Mouse (Mus musculus): ENCODE measurements around the gene Ankrd49.

Ankrd49 gene

GRCm38 (mm10) chr9:14784039-14785002 is at the start of gene Ankrd49, which contains the start of gene Mre11a:
TSS of gene Ankrd49 (minus strand) at chr9:14784856.
TSS of gene Mre11a (plus strand) at chr9:14784654.
- DNase-seq (ENCODE audit: extremely low read depth, low read depth), result peak; percentile 99

GRCm38 (mm10) chr9:14832046-14832445 is 47.4 kb upstream of the Ankrd49 start:
- no peak for DNase-seq (ENCODE audit: extremely low read depth, low read depth)

- DNase-seq (ENCODE audit: extremely low read depth, low read depth), result no peak
Observed at GRCm38 (mm10) chr9:14827875-14828274, 43.2 kb upstream of the Ankrd49 start.

- DNase-seq (ENCODE audit: extremely low read depth, low read depth), result no peak
Observed at GRCm38 (mm10) chr9:14824840-14825239, 40.2 kb upstream of the Ankrd49 start.

GRCm38 (mm10) chr9:14821396-14821795 is 36.7 kb upstream of the Ankrd49 start:
- no peak for DNase-seq (ENCODE audit: extremely low read depth, low read depth)

GRCm38 (mm10) chr9:14810111-14810510 is 25.5 kb upstream of the Ankrd49 start:
- no peak for DNase-seq (ENCODE audit: extremely low read depth, low read depth)

- no peak for DNase-seq (ENCODE audit: extremely low read depth, low read depth)
Observed at GRCm38 (mm10) chr9:14806786-14807185, 22.1 kb upstream of the Ankrd49 start.

GRCm38 (mm10) chr9:14805714-14806113 is 21.1 kb upstream of the Ankrd49 start:
- DNase-seq (ENCODE audit: extremely low read depth, low read depth), result no peak

- no peak for DNase-seq (ENCODE audit: extremely low read depth, low read depth)
Observed at GRCm38 (mm10) chr9:14787356-14787755, 2.7 kb upstream of the Ankrd49 start.

GRCm38 (mm10) chr9:14778341-14778740 is 6.3 kb downstream of the Ankrd49 start:
- DNase-seq (ENCODE audit: extremely low read depth, low read depth), result no peak

- no peak for DNase-seq (ENCODE audit: extremely low read depth, low read depth)
Observed at GRCm38 (mm10) chr9:14773813-14774212, 10.8 kb downstream of the Ankrd49 start.

GRCm38 (mm10) chr9:14772074-14772473 is 12.6 kb downstream of the Ankrd49 start:
- no peak for DNase-seq (ENCODE audit: extremely low read depth, low read depth)

GRCm38 (mm10) chr9:14770803-14771471 is 13.7 kb downstream of the Ankrd49 start, which contains the start of gene 1700012B09Rik:
TSS of gene 1700012B09Rik (minus strand) at chr9:14771030.
- no peak for DNase-seq (ENCODE audit: extremely low read depth, low read depth)

- DNase-seq (ENCODE audit: extremely low read depth, low read depth), result no peak
Observed at GRCm38 (mm10) chr9:14769811-14770210, 14.8 kb downstream of the Ankrd49 start.

GRCm38 (mm10) chr9:14764765-14765164 is 19.9 kb downstream of the Ankrd49 start:
- DNase-seq (ENCODE audit: extremely low read depth, low read depth), result no peak

- DNase-seq (ENCODE audit: extremely low read depth, low read depth), result no peak
Observed at GRCm38 (mm10) chr9:14759261-14759660, 25.4 kb downstream of the Ankrd49 start.

- DNase-seq (ENCODE audit: extremely low read depth, low read depth), result no peak
Observed at GRCm38 (mm10) chr9:14758590-14758989, 26.1 kb downstream of the Ankrd49 start.

GRCm38 (mm10) chr9:14754469-14754868 is 30.2 kb downstream of the Ankrd49 start:
- DNase-seq (ENCODE audit: extremely low read depth, low read depth), result no peak

GRCm38 (mm10) chr9:14753947-14754346 is 30.7 kb downstream of the Ankrd49 start:
- no peak for DNase-seq (ENCODE audit: extremely low read depth, low read depth)

- peak; percentile 29 for DNase-seq (ENCODE audit: extremely low read depth, low read depth)
Observed at GRCm38 (mm10) chr9:14752001-14752522, 32.6 kb downstream of the Ankrd49 start, which contains the start of gene Fut4. TSS of gene Fut4 (minus strand) at chr9:14752393.

- peak; percentile 13 for DNase-seq (ENCODE audit: extremely low read depth, low read depth)
Observed at GRCm38 (mm10) chr9:14751503-14752000, 33.1 kb downstream of the Ankrd49 start.

All from MEL-GATA-1-ER (cell line).